Mouse (Mus musculus) stomach, embryonic 16.5 days (tissue): ENCODE results near the gene Fkbpl. TPM values are rescaled to one million over a fixed set of nuclear protein-coding genes. Genes with fewer than 3 reads are reported as not detected.

Experiments
- ATAC-seq: fragments of 200-750 bp; cut with Nextera tagmentation; 2 replicates; pipeline ENCODE4 v1.8.0; 2017; ENCODE audit warnings: moderate number of reproducible peaks, moderate TSS enrichment; ENCODE audit not compliant: insufficient read depth, low FRiP score
- H3K27ac ChIP-seq: fragments of 300-500 bp; sonication (generic); 2 replicates; pipeline ENCODE4 v1.5.1; 2014; ENCODE audit warnings: low read length
- H3K27me3 ChIP-seq: fragments of 300-500 bp; sonication (generic); 2 replicates; pipeline ENCODE4 v1.6.1; 2014; ENCODE audit warnings: low read length, control low read depth, mixed read lengths; ENCODE audit not compliant: control insufficient read depth, insufficient read depth
- H3K36me3 ChIP-seq: fragments of 300-500 bp; sonication (generic); 2 replicates; pipeline ENCODE4 v1.6.1; 2014; ENCODE audit warnings: low read length; ENCODE audit not compliant: control insufficient read depth, insufficient read depth
- H3K4me1 ChIP-seq: fragments of 300-500 bp; sonication (generic); 2 replicates; pipeline ENCODE4 v1.6.1; 2014; ENCODE audit warnings: low read length, control low read depth, mixed read lengths; ENCODE audit not compliant: control insufficient read depth, insufficient read depth
- H3K4me2 ChIP-seq: fragments of 300-500 bp; sonication (generic); 2 replicates; pipeline ENCODE4 v1.6.1; 2014; ENCODE audit warnings: low read depth, low read length, mixed read lengths
- H3K4me3 ChIP-seq: fragments of 300-500 bp; sonication (generic); replicated peaks from 2 replicates; pipeline ENCODE4 v1.5.1; 2014; ENCODE audit warnings: mild to moderate bottlenecking, low read length
- H3K9ac ChIP-seq: fragments of 300-500 bp; sonication (generic); 2 replicates; pipeline ENCODE4 v1.6.1; 2014; ENCODE audit warnings: low read length
- H3K9me3 ChIP-seq: fragments of 300-500 bp; sonication (generic); replicated peaks from 2 replicates; pipeline ENCODE4 v1.6.1; 2016; ENCODE audit warnings: low read length, control low read depth; ENCODE audit not compliant: control insufficient read depth
- WGBS: fragments of 180-500 bp; shearing (Covaris S2); extraction: QIAGEN DNeasy Blood & Tissue Kit; methylation state at CpG from one replicate; pipeline ENCODE4 v1.1.7; 2014; 5-methylcytosine and 5-hydroxymethylcytosine counted together
- polyA plus RNA-seq: library from polyadenylated mRNA; unstranded; fragments of >200 nt; fragmentation: Nextera tagmentation; extraction: Ambion mirVana; gene quantifications from 2 replicates; pipeline ENCODE4 v1.2.1, GENCODE M21; 2015

The Fkbpl gene
- polyA plus RNA-seq, 1 experiment from 2014 or later = 14.4 TPM

GRCm38 (mm10) chr17:34641945-34642344 is 2.6 kb upstream of the Fkbpl start:
- H3K4me3 ChIP-seq = no peak overlapping the region
- H3K9me3 ChIP-seq = no peaks in the 10 kb centered on the region
- H3K36me3 ChIP-seq = no peaks in the 10 kb centered on the region
- H3K27me3 ChIP-seq = no peaks in the 10 kb centered on the region; the same call in 1 of the 2 replicates
- WGBS = 67% methylated on average over 3 of the region's 3 CpGs
- H3K4me1 ChIP-seq = peaks cover 23% of the 10 kb centered on the region
- H3K9ac ChIP-seq = no peak overlapping the region
- ATAC-seq = no peak
- H3K4me2 ChIP-seq = no peak overlapping the region
- no peak overlapping the region for H3K27ac ChIP-seq

- Histone ChIP-seq H3K36me3 (no peaks in the 10 kb centered on the region), H3K4me1 (peaks cover 30% of the 10 kb centered on the region), H3K4me3 (no peak overlapping the region), H3K27ac (no peak overlapping the region), H3K27me3 (no peaks in the 10 kb centered on the region), H3K9ac (no peak overlapping the region), H3K4me2 (no peak overlapping the region), H3K9me3 (no peaks in the 10 kb centered on the region)
- 82% methylated on average over 4 of the region's 4 CpGs for WGBS
- no peak for ATAC-seq
Measured at GRCm38 (mm10) chr17:34643379-34643778, 1.2 kb upstream of the Fkbpl start.

- Histone ChIP-seq H3K9ac (no peak overlapping the region), H3K36me3 (no peaks in the 10 kb centered on the region), H3K4me3 (no peak overlapping the region), H3K9me3 (no peaks in the 10 kb centered on the region), H3K27ac (peak overlapping the region; percentile 43; the same call in 1 of the 2 replicates), H3K4me1 (peaks cover 30% of the 10 kb centered on the region), H3K27me3 (no peaks in the 10 kb centered on the region), H3K4me2 (no peak overlapping the region)
- ATAC-seq = no peak
- 78% methylated on average over 10 of the region's 10 CpGs for WGBS
Measured at GRCm38 (mm10) chr17:34643944-34644343, 620 bp upstream of the Fkbpl start.

- Histone ChIP-seq H3K36me3 (0 out of 2 replicates have a peak, but pooled peaks cover 4% of the 10 kb centered on the region), H3K9ac (peak overlapping the region; percentile 72), H3K27me3 (no peaks in the 10 kb centered on the region), H3K4me2 (peak overlapping the region; percentile 60), H3K27ac (peak overlapping the region; percentile 59; the same call in 1 of the 2 replicates), H3K9me3 (no peaks in the 10 kb centered on the region), H3K4me1 (peaks cover 30% of the 10 kb centered on the region), H3K4me3 (peak overlapping the region; percentile 59)
- 41% methylated on average over 10 of the region's 10 CpGs for WGBS
- ATAC-seq = no peak
Measured at GRCm38 (mm10) chr17:34645256-34645829, 779 bp downstream of the Fkbpl start.

- 0 out of 2 replicates have a peak, but pooled peaks cover 10% of the 10 kb centered on the region for H3K36me3 ChIP-seq
- WGBS = 84% methylated on average over 30 of the region's 30 CpGs
- H3K9me3 ChIP-seq = no peaks in the 10 kb centered on the region
- no peak overlapping the region for H3K9ac ChIP-seq
- no peak overlapping the region for H3K4me3 ChIP-seq
- ATAC-seq = no peak
- H3K27ac ChIP-seq = no peak overlapping the region
- peaks cover 23% of the 10 kb centered on the region for H3K4me1 ChIP-seq
- no peak overlapping the region; the same call in 1 of the 2 replicates for H3K4me2 ChIP-seq
- no peaks in the 10 kb centered on the region for H3K27me3 ChIP-seq
Measured at GRCm38 (mm10) chr17:34645831-34646511, 1.4 kb downstream of the Fkbpl start.

- Histone ChIP-seq H3K9me3 (no peaks in the 10 kb centered on the region), H3K27ac (peak within 1 kb of the TSS; percentile 74), H3K4me3 (peak within 1 kb of the TSS; percentile 99), H3K9ac (peak within 1 kb of the TSS; percentile 97), H3K4me2 (peak within 1 kb of the TSS; percentile 91), H3K27me3 (no peaks in the 10 kb centered on the region), H3K4me1 (peaks cover 18% of the 10 kb centered on the region), H3K36me3 (0 out of 2 replicates have a peak, but pooled peaks cover 16% of the 10 kb centered on the region)
- ATAC-seq = peak; percentile 97
- WGBS = under 1% methylated on average over 66 of the region's 66 CpGs
Measured at GRCm38 (mm10) chr17:34646906-34647787, 2.6 kb downstream of the Fkbpl start, which contains the start of gene Atf6b. TSS of gene Atf6b (plus strand) at chr17:34647146.

GRCm38 (mm10) chr17:34648141-34648890 is 3.8 kb downstream of the Fkbpl start:
- no peaks in the 10 kb centered on the region for H3K27me3 ChIP-seq
- H3K4me2 ChIP-seq = peak overlapping the region; percentile 91
- peaks cover 18% of the 10 kb centered on the region for H3K4me1 ChIP-seq
- no peak for ATAC-seq
- peak overlapping the region; percentile 99 for H3K4me3 ChIP-seq
- no peak overlapping the region for H3K27ac ChIP-seq
- H3K9me3 ChIP-seq = no peaks in the 10 kb centered on the region
- 0 out of 2 replicates have a peak, but pooled peaks cover 16% of the 10 kb centered on the region for H3K36me3 ChIP-seq
- 83% methylated on average over 16 of the region's 16 CpGs for WGBS
- peak overlapping the region; percentile 97; the same call in 1 of the 2 replicates for H3K9ac ChIP-seq

GRCm38 (mm10) chr17:34649106-34649864 is 4.7 kb downstream of the Fkbpl start:
- no peak overlapping the region for H3K27ac ChIP-seq
- no peaks in the 10 kb centered on the region for H3K9me3 ChIP-seq
- WGBS = 87% methylated on average over 18 of the region's 18 CpGs
- peaks cover 20% of the 10 kb centered on the region for H3K4me1 ChIP-seq
- no peak overlapping the region for H3K4me2 ChIP-seq
- peaks cover 21% of the 10 kb centered on the region; the same call in 1 of the 2 replicates for H3K36me3 ChIP-seq
- no peaks in the 10 kb centered on the region for H3K27me3 ChIP-seq
- H3K9ac ChIP-seq = peak overlapping the region; percentile 2; the same call in 1 of the 2 replicates
- no peak for ATAC-seq
- no peak overlapping the region for H3K4me3 ChIP-seq
